Mouse (Mus musculus): ENCODE data around the gene Ephx3. TPM values are rescaled to one million over a fixed set of nuclear protein-coding genes. Genes with fewer than 3 reads are reported as not detected.
A peak's percentile ranks its signal among the peaks of the same experiment; 100 is the strongest.

Gene Ephx3
- polyA plus RNA-seq, 1 experiment, result not detected

DNA sequence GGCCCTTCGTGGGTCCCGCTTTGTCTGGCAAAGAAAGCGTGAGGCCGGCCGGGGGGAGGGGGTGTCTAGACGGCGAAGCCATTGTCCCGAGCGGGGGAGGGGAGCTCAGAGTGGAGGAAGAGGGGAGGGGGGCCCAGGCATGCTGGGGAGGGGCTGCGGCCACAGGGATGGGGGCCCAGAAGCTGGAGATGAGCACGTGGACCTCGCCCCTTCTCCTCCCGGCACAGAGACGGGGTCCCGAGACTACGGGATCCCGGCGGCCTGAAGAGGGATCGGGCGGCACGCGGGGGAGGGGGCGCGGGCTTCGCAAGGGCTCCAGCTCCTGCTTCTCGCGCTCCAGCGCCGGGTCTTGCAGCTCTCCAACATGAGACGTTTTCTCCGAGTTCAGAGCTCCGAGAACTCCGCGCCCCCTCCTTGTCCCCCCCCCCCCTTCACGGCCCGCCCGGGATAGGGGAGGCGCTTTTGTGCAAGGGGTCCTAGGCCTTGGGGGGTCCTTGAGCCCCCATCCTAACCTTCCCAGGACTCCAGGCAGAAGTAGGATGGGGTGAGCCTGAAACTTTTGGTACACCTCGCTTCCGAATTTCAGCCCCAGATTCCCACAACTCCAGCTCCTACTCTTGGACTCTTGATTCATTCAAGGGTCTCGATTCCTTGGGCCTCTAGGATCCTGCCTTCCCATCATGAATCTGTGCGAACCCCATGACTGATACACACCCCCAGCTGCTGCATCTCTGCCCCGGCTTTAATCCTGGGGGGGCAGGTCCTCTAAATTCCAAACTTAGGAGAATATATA, 23.4 kb downstream of the Ephx3 start:
- 6% methylated on average over 43 of the region's 43 CpGs for WGBS
- peaks cover 9% of the 10 kb centered on the region for H3K4me1 ChIP-seq (ENCODE audit: control insufficient read depth, insufficient read depth, low read length)
- no peak overlapping the region for H3K4me3 ChIP-seq (replicated peaks; ENCODE audit: control insufficient read depth, low read depth, low read length)
- TF ChIP-seq POLR2A (IDR thresholded peaks at IDR 0.05; ENCODE audit: borderline replicate concordance, control insufficient read depth, low read depth, low read length) (no peak), CTCF (IDR thresholded peaks at IDR 0.05; ENCODE audit: control insufficient read depth, insufficient read depth, low read length) (no peak)
- no peak overlapping the region for H3K27ac ChIP-seq (ENCODE audit: control insufficient read depth, insufficient read depth, low read depth, low read length, poor library complexity)

DNA sequence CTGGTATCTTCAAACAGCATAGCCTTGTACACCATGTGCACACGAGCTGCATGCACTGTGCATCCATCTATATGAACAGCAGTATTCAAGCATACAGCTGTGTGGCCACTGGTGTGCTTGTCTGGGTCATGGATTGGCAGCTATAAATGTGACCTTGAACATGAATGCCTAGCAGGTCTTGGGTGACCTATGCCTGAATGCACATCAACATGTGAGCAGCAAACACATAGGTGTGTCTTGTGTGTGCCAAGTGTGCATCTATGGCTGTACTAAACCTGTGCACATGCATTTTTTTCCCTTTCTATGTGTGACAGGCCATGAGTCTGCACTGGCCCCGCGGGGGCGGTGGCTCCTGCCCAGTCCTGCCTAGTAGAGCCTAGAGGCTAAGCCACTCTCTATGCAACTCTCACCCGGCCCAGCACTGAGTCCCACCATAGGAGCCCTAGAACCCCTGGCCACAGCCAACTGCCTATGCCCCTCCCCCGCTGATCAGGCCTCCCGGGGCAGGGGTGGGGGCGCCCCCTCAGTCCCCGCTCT, 24.0 kb downstream of the Ephx3 start:
- Histone ChIP-seq H3K4me3 (replicated peaks; ENCODE audit: control insufficient read depth, low read depth, low read length) (no peak overlapping the region), H3K4me1 (ENCODE audit: control insufficient read depth, insufficient read depth, low read length) (peaks cover 9% of the 10 kb centered on the region), H3K27ac (ENCODE audit: control insufficient read depth, insufficient read depth, low read depth, low read length, poor library complexity) (no peak overlapping the region)
- TF ChIP-seq CTCF (IDR thresholded peaks at IDR 0.05; ENCODE audit: control insufficient read depth, insufficient read depth, low read length) (no peak), POLR2A (IDR thresholded peaks at IDR 0.05; ENCODE audit: borderline replicate concordance, control insufficient read depth, low read depth, low read length) (no peak)
- 30% methylated on average over 9 of the region's 9 CpGs for WGBS

DNA sequence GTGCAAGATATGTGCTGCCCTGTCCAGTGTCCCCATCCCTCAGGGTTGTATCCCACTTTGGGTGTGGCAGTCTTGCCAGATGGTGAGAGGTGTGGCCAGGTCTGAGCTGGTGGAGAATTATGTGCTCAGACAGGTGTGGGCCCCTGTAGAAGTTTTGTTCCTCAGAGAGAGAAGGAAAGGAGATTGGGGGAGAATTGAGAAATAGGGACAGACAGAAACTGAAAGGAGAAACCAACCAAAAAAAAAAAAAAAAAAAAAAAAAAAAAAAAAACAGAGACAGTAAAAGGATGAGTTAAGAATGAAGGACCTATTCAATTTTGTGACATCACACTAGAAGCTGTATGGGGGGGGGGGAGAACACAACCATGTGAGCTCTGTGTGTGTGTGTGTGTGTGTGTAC, 24.6 kb downstream of the Ephx3 start:
- H3K4me3 ChIP-seq (replicated peaks; ENCODE audit: control insufficient read depth, low read depth, low read length), result no peak overlapping the region
- no peak overlapping the region for H3K27ac ChIP-seq (ENCODE audit: control insufficient read depth, insufficient read depth, low read depth, low read length, poor library complexity)
- TF ChIP-seq CTCF (IDR thresholded peaks at IDR 0.05; ENCODE audit: control insufficient read depth, insufficient read depth, low read length), result no peak
- no peak for TF ChIP-seq POLR2A (IDR thresholded peaks at IDR 0.05; ENCODE audit: borderline replicate concordance, control insufficient read depth, low read depth, low read length)
- peaks cover 8% of the 10 kb centered on the region for H3K4me1 ChIP-seq (ENCODE audit: control insufficient read depth, insufficient read depth, low read length)

DNA sequence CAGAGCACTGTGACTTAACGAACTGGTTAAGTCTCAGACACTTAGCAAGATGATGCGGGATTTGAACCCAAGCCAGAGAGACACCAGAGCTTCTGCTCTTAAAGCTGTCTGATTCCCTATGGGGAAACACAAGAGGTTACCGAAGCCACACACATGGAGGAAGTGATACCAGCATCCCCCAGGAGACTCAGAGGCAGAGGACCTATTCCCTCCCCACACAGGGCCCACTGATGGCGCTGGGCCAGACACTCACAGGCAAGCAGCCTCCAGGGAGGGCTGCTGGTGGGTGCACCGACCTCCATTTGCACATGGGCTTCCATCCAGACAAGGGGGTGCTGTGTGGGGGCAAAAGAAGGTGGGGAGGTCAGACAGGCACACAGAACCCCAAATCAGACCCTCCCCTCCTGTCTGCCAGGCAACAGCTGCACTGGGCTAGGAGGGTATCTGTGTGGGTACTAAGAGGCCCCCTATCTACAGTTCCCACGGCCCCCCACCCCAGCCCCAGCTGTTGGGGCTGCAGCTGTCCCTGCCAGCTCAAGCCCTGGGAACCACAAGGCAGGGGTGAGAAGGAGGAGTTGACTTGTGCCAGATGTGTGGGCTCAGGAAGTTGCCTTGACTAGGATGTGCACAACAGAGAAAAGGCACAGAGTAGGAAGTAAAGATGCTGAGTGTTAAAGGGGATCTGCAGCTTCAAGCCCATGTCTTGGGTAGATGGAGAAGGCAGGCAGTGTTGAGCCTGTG, 25.3 kb downstream of the Ephx3 start:
- H3K4me1 ChIP-seq (ENCODE audit: control insufficient read depth, insufficient read depth, low read length), result peaks cover 6% of the 10 kb centered on the region

DNA sequence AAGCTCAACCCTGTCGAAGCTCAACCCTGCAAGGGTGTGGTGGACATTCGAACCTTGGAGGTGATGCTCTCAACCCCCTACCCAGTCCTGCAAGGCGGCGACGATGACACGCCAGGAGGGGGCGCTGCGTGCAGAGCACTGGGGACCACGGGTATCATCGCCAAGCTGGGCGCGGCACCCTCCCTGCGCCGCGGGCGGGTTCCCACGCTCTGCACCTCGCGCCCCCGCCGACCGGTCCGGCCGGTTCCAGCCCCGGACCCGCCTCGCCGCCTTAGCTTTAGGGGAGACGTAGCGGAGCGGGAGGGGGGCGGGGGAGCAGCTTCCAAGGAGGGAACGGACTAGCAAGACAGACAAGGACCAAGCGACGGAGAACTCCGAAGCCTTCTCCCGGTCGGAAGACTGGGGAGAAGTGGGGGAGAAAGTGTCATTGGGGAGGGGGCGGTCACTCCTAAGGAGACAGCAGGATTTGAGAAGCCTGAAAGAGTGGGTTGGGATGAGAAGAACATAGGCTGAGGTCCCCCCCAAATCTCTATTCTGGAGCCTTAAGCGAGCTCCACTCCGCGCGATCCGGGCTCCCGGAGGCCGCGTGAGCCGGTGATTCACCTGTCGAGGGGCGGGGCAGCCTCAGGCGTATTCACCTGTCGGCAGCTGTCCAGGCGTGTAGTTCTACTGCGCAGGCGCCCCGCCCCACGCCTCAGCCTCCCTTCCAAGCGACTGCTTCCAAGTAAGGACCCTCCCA, 27.1 kb downstream of the Ephx3 start:
- whole genome bisulfite sequencing, result 8% methylated on average over 58 of the region's 58 CpGs
- peak; percentile 62 for TF ChIP-seq CTCF (IDR thresholded peaks at IDR 0.05; ENCODE audit: control insufficient read depth, insufficient read depth, low read length)
- TF ChIP-seq POLR2A (IDR thresholded peaks at IDR 0.05; ENCODE audit: borderline replicate concordance, control insufficient read depth, low read depth, low read length), result no peak
- H3K4me1 ChIP-seq (ENCODE audit: control insufficient read depth, insufficient read depth, low read length), result peaks cover 6% of the 10 kb centered on the region
- H3K27ac ChIP-seq (ENCODE audit: control insufficient read depth, insufficient read depth, low read depth, low read length, poor library complexity), result no peak overlapping the region
- H3K4me3 ChIP-seq (replicated peaks; ENCODE audit: control insufficient read depth, low read depth, low read length), result no peak overlapping the region

More for the DNA sequence above, 25.3 kb downstream of the Ephx3 start:
- Histone ChIP-seq H3K27ac (ENCODE audit: control insufficient read depth, insufficient read depth, low read depth, low read length, poor library complexity) (peak overlapping the region; percentile 20; the same call in 1 of the 2 replicates), H3K4me3 (replicated peaks; ENCODE audit: control insufficient read depth, low read depth, low read length) (no peak overlapping the region)
- 15% methylated on average over 6 of the region's 6 CpGs for WGBS
- no peak for TF ChIP-seq POLR2A (IDR thresholded peaks at IDR 0.05; ENCODE audit: borderline replicate concordance, control insufficient read depth, low read depth, low read length)

DNA sequence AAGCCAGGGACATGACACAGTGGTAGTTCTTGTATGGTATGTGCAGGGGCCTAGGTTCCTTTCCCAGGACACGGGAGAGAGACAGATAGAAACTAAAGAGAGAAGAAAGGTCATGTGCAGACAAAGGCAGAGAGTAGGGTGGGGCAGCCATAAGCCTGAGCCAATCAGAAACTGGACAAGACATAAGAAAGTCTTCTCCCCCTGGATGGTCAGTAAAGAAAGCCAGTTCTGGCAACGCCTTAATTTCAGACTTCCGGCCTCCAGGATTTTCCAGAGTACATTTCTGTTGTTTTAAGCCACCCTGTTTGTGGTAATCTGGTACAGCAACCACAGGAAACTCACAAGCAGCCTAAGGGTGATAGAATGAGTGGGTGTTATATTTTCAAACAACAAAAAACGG, 28.5 kb downstream of the Ephx3 start:
- Histone ChIP-seq H3K27ac (ENCODE audit: control insufficient read depth, insufficient read depth, low read depth, low read length, poor library complexity) (no peak overlapping the region), H3K4me1 (ENCODE audit: control insufficient read depth, insufficient read depth, low read length) (peaks cover 6% of the 10 kb centered on the region), H3K4me3 (replicated peaks; ENCODE audit: control insufficient read depth, low read depth, low read length) (no peak overlapping the region)
- no peak for TF ChIP-seq CTCF (IDR thresholded peaks at IDR 0.05; ENCODE audit: control insufficient read depth, insufficient read depth, low read length)
- no peak for TF ChIP-seq POLR2A (IDR thresholded peaks at IDR 0.05; ENCODE audit: borderline replicate concordance, control insufficient read depth, low read depth, low read length)
- 55% methylated on average over 4 of the region's 4 CpGs for WGBS

DNA sequence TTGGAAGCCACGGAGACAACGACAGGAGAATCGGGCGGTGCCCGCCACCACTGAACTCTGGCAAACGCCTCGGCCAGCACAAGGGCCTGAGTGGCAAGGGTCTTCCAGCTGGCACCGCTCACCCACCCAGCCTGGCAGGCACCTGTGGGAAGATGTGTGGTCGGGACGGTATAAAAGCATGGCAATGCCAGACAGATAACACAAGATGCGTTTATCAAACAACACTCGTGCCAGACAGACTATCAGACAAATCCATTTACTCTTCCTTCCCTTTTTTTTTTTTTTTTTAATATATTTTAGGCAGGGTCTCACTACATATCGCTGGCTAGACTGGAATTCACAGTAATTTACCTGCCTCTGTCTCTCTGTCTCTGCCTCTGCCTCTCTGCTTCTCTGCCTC, 30.5 kb downstream of the Ephx3 start:
- WGBS, result 51% methylated on average over 13 of the region's 13 CpGs
- no peak for TF ChIP-seq CTCF (IDR thresholded peaks at IDR 0.05; ENCODE audit: control insufficient read depth, insufficient read depth, low read length)
- TF ChIP-seq POLR2A (IDR thresholded peaks at IDR 0.05; ENCODE audit: borderline replicate concordance, control insufficient read depth, low read depth, low read length), result no peak

DNA sequence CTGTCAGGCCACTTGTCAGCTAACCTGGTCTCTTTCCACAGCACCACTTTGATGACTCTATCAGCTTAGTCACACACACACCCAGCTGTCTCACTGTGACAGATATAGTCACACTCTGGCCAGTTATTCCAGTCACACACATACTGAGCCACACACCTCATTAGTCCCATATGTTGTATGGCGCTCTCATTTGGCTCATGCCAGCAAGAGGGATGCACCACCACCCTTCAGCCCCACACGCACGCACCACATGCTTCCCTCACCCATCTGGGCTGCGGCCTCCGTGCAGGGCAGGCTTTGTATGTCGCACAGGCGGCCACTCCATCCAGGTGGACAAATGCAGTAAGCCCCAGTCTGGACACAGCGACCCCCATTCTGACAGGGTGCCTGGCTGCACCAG, 42.6 kb downstream of the Ephx3 start:
- 89% methylated on average over 8 of the region's 8 CpGs for WGBS
- Histone ChIP-seq H3K4me3 (replicated peaks; ENCODE audit: control insufficient read depth, low read depth, low read length) (no peak overlapping the region), H3K4me1 (ENCODE audit: control insufficient read depth, insufficient read depth, low read length) (no peaks in the 10 kb centered on the region; the same call in 1 of the 2 replicates), H3K27ac (ENCODE audit: control insufficient read depth, insufficient read depth, low read depth, low read length, poor library complexity) (no peak overlapping the region)
- TF ChIP-seq CTCF (IDR thresholded peaks at IDR 0.05; ENCODE audit: control insufficient read depth, insufficient read depth, low read length), result no peak
- no peak for TF ChIP-seq POLR2A (IDR thresholded peaks at IDR 0.05; ENCODE audit: borderline replicate concordance, control insufficient read depth, low read depth, low read length)

More for the DNA sequence above, 30.5 kb downstream of the Ephx3 start:
- H3K4me1 ChIP-seq (ENCODE audit: control insufficient read depth, insufficient read depth, low read length), result no peaks in the 10 kb centered on the region; the same call in 1 of the 2 replicates
- H3K27ac ChIP-seq (ENCODE audit: control insufficient read depth, insufficient read depth, low read depth, low read length, poor library complexity), result no peak overlapping the region
- no peak overlapping the region for H3K4me3 ChIP-seq (replicated peaks; ENCODE audit: control insufficient read depth, low read depth, low read length)

Data from bone marrow, adult 2 months (tissue).